Mouse (Mus musculus): ENCODE measurements around the gene Car9. TPM values are rescaled to one million over a fixed set of nuclear protein-coding genes. Genes with fewer than 3 reads are reported as not detected.

Gene Car9
- polyA plus RNA-seq, 1 experiment from 2014 or later = not detected

DNA sequence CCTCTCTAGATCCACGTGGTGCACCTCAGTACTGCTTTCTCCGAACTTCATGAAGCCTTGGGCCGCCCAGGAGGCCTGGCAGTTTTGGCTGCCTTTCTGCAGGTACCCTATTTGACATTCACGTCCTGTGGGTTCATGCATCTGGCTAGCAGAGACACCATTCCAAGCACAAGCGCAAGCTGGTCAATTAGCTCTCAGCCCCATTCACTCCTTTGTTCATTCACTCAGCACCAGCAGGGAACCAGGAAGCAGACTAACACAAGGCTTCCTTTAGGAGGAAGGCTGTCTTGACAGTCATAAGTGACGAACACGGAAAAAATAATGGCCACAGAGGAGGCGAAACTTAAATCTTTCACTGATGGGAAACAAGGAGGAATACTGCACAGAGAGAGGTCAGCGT is 2.3 kb downstream of the Car9 start:
- Histone ChIP-seq H3K27ac (replicated peaks; ENCODE audit: low read depth, low read length) (no peak overlapping the region), H3K36me3 (ENCODE audit: control insufficient read depth, insufficient read depth, low read length) (no peaks in the 10 kb centered on the region), H3K27me3 (ENCODE audit: control insufficient read depth, insufficient read depth, low read length) (no peaks in the 10 kb centered on the region; the same call in 1 of the 2 replicates), H3K4me3 (replicated peaks; ENCODE audit: low read depth, low read length) (no peak overlapping the region), H3K4me1 (ENCODE audit: control insufficient read depth, insufficient read depth, low read length) (peaks cover 4% of the 10 kb centered on the region; the same call in 1 of the 2 replicates), H3K4me2 (ENCODE audit: low read length) (no peak overlapping the region), H3K9ac (replicated peaks; ENCODE audit: low read length) (no peak overlapping the region), H3K9me3 (ENCODE audit: control insufficient read depth, low read length) (no peaks in the 10 kb centered on the region)
- ATAC-seq (ENCODE audit: low FRiP score, low TSS enrichment) = no peak
- no peak for DNase-seq
- WGBS = 37% methylated on average over 9 of the region's 9 CpGs

DNA sequence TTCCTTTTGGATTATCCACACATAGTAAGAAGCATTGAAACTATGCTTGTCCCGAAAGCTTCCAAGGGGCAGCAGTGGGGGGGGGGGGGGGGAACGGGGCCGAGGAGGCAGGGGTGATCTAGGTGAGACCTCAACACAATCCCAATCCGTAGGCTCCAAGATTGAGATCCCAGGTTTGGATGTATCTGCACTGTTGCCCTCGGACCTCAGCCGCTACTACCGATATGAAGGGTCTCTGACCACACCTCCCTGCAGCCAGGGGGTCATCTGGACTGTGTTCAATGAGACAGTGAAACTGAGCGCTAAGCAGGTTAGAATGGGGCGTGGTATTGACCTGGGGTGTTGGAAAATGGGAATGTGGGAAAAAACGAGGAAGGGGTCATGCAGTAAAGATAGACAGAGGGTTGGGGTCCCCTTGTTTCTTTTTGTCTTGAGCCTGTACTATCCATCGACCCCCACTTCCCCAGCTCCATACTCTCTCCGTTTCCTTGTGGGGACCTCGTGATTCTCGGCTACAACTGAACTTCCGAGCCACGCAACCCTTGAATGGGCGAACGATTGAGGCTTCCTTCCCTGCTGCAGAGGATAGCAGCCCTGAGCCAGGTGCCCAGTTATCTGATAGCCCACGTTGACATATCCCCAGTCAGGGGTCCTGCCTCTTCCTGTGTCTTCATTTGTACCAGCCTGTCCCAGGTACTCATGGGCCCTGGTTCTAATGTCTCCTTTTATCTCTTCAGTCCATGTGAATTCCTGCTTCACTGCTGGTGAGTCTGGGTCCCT is 5.1 kb downstream of the Car9 start:
- H3K4me1 ChIP-seq (ENCODE audit: control insufficient read depth, insufficient read depth, low read length) = peaks cover 4% of the 10 kb centered on the region; the same call in 1 of the 2 replicates
- ATAC-seq (ENCODE audit: low FRiP score, low TSS enrichment) (no peak), DNase-seq (no peak)
- H3K4me2 ChIP-seq (ENCODE audit: low read length) = no peak overlapping the region
- no peak overlapping the region for H3K9ac ChIP-seq (replicated peaks; ENCODE audit: low read length)
- H3K27ac ChIP-seq (replicated peaks; ENCODE audit: low read depth, low read length) = no peak overlapping the region
- H3K9me3 ChIP-seq (ENCODE audit: control insufficient read depth, low read length) = no peaks in the 10 kb centered on the region
- 85% methylated on average over 19 of the region's 19 CpGs for WGBS
- H3K27me3 ChIP-seq (ENCODE audit: control insufficient read depth, insufficient read depth, low read length) = no peaks in the 10 kb centered on the region; the same call in 1 of the 2 replicates
- H3K36me3 ChIP-seq (ENCODE audit: control insufficient read depth, insufficient read depth, low read length) = no peaks in the 10 kb centered on the region
- H3K4me3 ChIP-seq (replicated peaks; ENCODE audit: low read depth, low read length) = no peak overlapping the region

DNA sequence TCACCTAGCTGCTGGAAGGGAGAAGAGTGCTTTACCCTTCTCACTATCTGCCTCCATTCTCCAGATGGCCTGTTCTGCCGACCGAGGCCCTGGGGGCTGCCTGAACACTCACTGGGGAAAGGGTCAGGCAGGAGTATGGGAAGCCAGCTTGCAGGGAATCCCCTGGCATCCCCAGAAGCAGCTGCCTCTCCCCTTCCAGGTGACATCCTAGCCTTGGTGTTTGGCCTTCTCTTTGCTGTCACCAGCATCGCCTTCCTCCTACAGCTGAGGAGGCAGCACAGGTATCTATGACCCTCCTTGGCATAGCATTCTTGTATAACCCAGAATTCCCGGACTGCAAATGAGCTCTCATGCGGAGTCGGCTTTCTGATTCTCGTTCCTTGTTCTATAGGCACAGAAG is 5.9 kb downstream of the Car9 start:
- H3K9ac ChIP-seq (replicated peaks; ENCODE audit: low read length) = no peak overlapping the region
- H3K4me1 ChIP-seq (ENCODE audit: control insufficient read depth, insufficient read depth, low read length) = peaks cover 4% of the 10 kb centered on the region; the same call in 1 of the 2 replicates
- no peaks in the 10 kb centered on the region; the same call in 1 of the 2 replicates for H3K27me3 ChIP-seq (ENCODE audit: control insufficient read depth, insufficient read depth, low read length)
- 73% methylated on average over 7 of the region's 7 CpGs for WGBS
- ATAC-seq (ENCODE audit: low FRiP score, low TSS enrichment) = no peak
- no peaks in the 10 kb centered on the region for H3K36me3 ChIP-seq (ENCODE audit: control insufficient read depth, insufficient read depth, low read length)
- no peak for DNase-seq
- no peaks in the 10 kb centered on the region for H3K9me3 ChIP-seq (ENCODE audit: control insufficient read depth, low read length)
- H3K4me2 ChIP-seq (ENCODE audit: low read length) = no peak overlapping the region
- H3K27ac ChIP-seq (replicated peaks; ENCODE audit: low read depth, low read length) = no peak overlapping the region
- no peak overlapping the region for H3K4me3 ChIP-seq (replicated peaks; ENCODE audit: low read depth, low read length)

DNA sequence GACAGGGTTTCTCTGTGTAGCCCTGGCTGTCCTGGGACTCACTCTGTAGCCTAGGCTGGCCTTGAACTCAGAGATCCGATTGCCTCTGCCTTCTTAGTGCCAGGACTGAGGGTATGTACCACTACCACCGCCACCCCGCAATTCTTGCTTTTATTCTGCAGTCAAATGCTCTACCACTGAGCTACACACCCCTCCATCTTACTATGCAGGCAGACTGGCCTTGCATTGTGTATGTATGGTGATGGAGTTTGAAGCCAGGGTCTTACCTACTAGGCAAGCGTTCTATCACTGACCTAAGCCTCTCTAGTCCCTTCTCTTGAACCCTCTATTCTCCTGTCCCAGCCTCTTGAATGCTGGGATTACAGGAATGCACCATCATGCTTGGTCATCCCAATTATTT is 6.5 kb downstream of the Car9 start:
- DNase-seq (no peak), ATAC-seq (ENCODE audit: low FRiP score, low TSS enrichment) (no peak)
- Histone ChIP-seq H3K9ac (replicated peaks; ENCODE audit: low read length) (no peak overlapping the region), H3K9me3 (ENCODE audit: control insufficient read depth, low read length) (no peaks in the 10 kb centered on the region), H3K4me3 (replicated peaks; ENCODE audit: low read depth, low read length) (no peak overlapping the region), H3K4me1 (ENCODE audit: control insufficient read depth, insufficient read depth, low read length) (peaks cover 4% of the 10 kb centered on the region; the same call in 1 of the 2 replicates), H3K36me3 (ENCODE audit: control insufficient read depth, insufficient read depth, low read length) (no peaks in the 10 kb centered on the region), H3K4me2 (ENCODE audit: low read length) (no peak overlapping the region), H3K27ac (replicated peaks; ENCODE audit: low read depth, low read length) (no peak overlapping the region), H3K27me3 (ENCODE audit: control insufficient read depth, insufficient read depth, low read length) (no peaks in the 10 kb centered on the region; the same call in 1 of the 2 replicates)
- 81% methylated on average over 4 of the region's 4 CpGs for WGBS

DNA sequence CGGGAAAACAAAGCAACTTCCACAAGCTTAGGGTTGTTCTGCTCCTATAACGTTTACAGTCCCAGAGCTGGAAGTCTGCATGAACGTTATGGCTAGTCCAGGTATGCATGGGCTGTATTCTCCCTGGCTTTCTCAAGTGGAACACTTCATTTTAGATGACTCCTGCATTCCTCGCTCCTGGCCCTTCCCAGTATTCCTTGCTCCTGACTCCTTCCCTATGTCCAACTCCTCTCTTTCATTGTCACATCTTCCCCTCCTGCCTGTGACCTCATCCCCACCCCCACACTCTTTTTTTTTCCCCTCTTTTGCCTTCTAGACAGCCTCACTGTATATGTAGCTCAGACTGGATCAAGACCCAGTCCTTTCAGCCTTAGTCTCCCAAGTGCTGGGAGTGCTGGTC is 7.0 kb downstream of the Car9 start:
- WGBS = 78% methylated on average over 4 of the region's 4 CpGs
- H3K4me3 ChIP-seq (replicated peaks; ENCODE audit: low read depth, low read length) = no peak overlapping the region
- no peaks in the 10 kb centered on the region for H3K4me1 ChIP-seq (ENCODE audit: control insufficient read depth, insufficient read depth, low read length)
- no peak overlapping the region for H3K27ac ChIP-seq (replicated peaks; ENCODE audit: low read depth, low read length)
- ATAC-seq (ENCODE audit: low FRiP score, low TSS enrichment) (no peak), DNase-seq (no peak)
- no peak overlapping the region for H3K9ac ChIP-seq (replicated peaks; ENCODE audit: low read length)
- H3K36me3 ChIP-seq (ENCODE audit: control insufficient read depth, insufficient read depth, low read length) = no peaks in the 10 kb centered on the region
- no peaks in the 10 kb centered on the region for H3K27me3 ChIP-seq (ENCODE audit: control insufficient read depth, insufficient read depth, low read length)
- H3K4me2 ChIP-seq (ENCODE audit: low read length) = no peak overlapping the region
- no peaks in the 10 kb centered on the region for H3K9me3 ChIP-seq (ENCODE audit: control insufficient read depth, low read length)

DNA sequence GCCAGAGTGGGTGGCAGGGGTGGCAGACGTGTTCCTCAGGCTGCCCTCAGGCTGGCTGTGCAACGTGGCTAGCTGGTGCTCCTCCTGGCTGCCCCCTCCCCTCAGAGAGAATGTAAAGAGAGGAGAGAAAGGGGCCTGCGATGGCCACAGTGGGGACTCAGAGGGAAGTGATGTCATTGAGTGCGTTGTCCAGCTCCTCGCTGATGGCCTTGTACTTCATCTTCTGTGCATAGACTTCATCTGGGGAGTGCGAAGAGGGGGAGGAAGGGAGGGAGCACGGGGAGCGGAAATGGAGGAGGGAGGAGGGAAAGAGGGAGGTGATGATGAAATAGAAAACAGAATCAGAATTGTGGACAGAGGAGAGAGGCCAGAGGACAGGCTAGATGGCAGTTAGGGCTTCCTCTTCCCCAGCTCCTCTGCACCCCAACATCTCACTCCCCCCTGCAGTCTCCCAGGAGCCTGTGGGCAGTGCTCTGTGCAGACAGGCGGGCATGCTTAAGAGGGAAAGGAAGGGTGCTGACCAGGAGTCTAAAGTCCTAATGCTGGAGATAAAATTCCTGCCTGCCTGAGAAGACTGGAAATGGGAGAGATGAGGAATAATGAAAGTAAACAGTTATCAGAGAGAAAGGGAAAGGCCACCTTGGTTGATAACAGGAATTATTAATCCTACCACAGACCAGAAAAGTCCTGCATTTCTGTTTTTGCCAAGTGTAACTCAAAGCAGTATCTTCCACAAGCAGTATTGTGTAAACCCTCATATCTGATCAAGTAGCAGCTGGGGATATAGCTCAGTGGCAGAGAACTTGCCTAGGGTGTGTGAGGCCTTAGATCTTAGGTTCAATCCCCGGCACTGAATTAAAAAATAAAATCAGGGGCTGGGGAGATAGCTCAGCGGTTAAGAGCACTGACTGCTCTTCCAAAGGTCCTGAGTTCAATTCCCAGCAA is 9.3 kb downstream of the Car9 start:
- DNase-seq (no peak), ATAC-seq (ENCODE audit: low FRiP score, low TSS enrichment) (no peak)
- no peak overlapping the region for H3K4me2 ChIP-seq (ENCODE audit: low read length)
- H3K27me3 ChIP-seq (ENCODE audit: control insufficient read depth, insufficient read depth, low read length) = no peaks in the 10 kb centered on the region
- no peaks in the 10 kb centered on the region for H3K36me3 ChIP-seq (ENCODE audit: control insufficient read depth, insufficient read depth, low read length)
- H3K27ac ChIP-seq (replicated peaks; ENCODE audit: low read depth, low read length) = no peak overlapping the region
- no peaks in the 10 kb centered on the region for H3K9me3 ChIP-seq (ENCODE audit: control insufficient read depth, low read length)
- H3K4me1 ChIP-seq (ENCODE audit: control insufficient read depth, insufficient read depth, low read length) = peaks cover 3% of the 10 kb centered on the region; the same call in 1 of the 2 replicates
- H3K4me3 ChIP-seq (replicated peaks; ENCODE audit: low read depth, low read length) = no peak overlapping the region
- no peak overlapping the region for H3K9ac ChIP-seq (replicated peaks; ENCODE audit: low read length)
- WGBS = 76% methylated on average over 11 of the region's 11 CpGs

DNA sequence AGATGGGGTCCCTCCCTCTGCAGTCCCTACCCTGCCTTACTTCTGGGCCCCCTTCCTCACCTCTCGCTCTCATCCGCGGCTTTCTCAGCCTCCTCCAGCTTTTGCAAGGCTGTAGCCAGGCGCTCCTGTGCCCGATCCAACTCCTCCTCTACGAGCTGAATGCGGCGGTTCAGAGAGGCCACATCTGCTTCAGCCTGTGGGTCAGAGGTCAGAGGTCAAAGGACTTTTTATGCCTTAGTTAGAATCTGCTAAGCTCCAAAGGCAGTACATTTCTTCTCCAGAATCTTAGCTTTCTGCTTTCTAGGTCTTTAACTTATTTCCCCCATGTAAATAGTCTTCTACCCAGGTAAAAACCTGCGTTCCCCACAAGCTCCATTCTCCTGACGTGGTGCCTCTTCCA is 12.8 kb downstream of the Car9 start:
- no peak for ATAC-seq (ENCODE audit: low FRiP score, low TSS enrichment)

DNA sequence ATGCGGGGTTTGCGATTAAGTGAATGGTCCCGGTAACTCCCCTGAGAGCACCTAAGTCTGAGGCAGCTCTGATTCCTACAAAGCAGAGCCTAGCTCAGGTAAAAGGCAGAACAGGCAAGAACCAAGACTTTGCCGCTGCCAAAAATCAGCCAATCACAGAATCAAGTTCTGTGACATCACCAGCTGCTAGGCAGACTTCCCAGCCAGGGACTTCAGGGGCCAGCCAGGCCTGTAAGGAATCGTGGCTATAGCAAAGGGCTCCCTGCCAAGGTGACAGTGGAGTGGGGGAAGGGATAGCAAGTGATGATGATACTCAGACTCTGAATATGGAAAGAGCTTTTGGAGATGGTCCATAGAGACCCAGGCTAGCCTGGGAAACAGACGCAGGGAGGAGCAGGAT is 13.2 kb downstream of the Car9 start:
- Histone ChIP-seq H3K27me3 (ENCODE audit: control insufficient read depth, insufficient read depth, low read length) (peaks cover 23% of the 10 kb centered on the region), H3K27ac (replicated peaks; ENCODE audit: low read depth, low read length) (no peak overlapping the region), H3K4me3 (replicated peaks; ENCODE audit: low read depth, low read length) (no peak overlapping the region), H3K4me2 (ENCODE audit: low read length) (peak overlapping the region; percentile 39), H3K9ac (replicated peaks; ENCODE audit: low read length) (no peak overlapping the region), H3K4me1 (ENCODE audit: control insufficient read depth, insufficient read depth, low read length) (peaks cover 11% of the 10 kb centered on the region; the same call in 1 of the 2 replicates), H3K9me3 (ENCODE audit: control insufficient read depth, low read length) (no peaks in the 10 kb centered on the region), H3K36me3 (ENCODE audit: control insufficient read depth, insufficient read depth, low read length) (no peaks in the 10 kb centered on the region)
- peak; percentile 94 for DNase-seq
- WGBS = 11% methylated on average over 6 of the region's 6 CpGs
- peak; percentile 57; the same call in 1 of the 2 replicates for ATAC-seq (ENCODE audit: low FRiP score, low TSS enrichment)

More for the DNA sequence above, 12.8 kb downstream of the Car9 start:
- Histone ChIP-seq H3K4me3 (replicated peaks; ENCODE audit: low read depth, low read length) (no peak overlapping the region), H3K9ac (replicated peaks; ENCODE audit: low read length) (no peak overlapping the region), H3K27me3 (ENCODE audit: control insufficient read depth, insufficient read depth, low read length) (peaks cover 23% of the 10 kb centered on the region), H3K36me3 (ENCODE audit: control insufficient read depth, insufficient read depth, low read length) (no peaks in the 10 kb centered on the region), H3K27ac (replicated peaks; ENCODE audit: low read depth, low read length) (no peak overlapping the region), H3K4me2 (ENCODE audit: low read length) (peak overlapping the region; percentile 39), H3K9me3 (ENCODE audit: control insufficient read depth, low read length) (no peaks in the 10 kb centered on the region), H3K4me1 (ENCODE audit: control insufficient read depth, insufficient read depth, low read length) (peaks cover 11% of the 10 kb centered on the region; the same call in 1 of the 2 replicates)
- DNase-seq = no peak
- WGBS = 15% methylated on average over 10 of the region's 10 CpGs
